7 mouse cellular contexts compared by ENCODE assay signal in genomic region chr17:25808789-25809605, GRCm38 (mm10). TPM values are rescaled to one million over a fixed set of nuclear protein-coding genes. Genes with fewer than 3 reads are reported as not detected.
DNase-seq lines count a peak whose midpoint lies in the region; ATAC-seq lines count a peak whose summit lies in the region.

TSS of gene Fbxl16 (plus strand) at chr17:25809085.

- no peak within 1 kb of the TSS; the same call in 1 of the 2 replicates for H3K27ac ChIP-seq in intestine, embryonic 16.5 days (ENCODE audit: low read length)
- peak within 1 kb of the TSS; percentile 95 for H3K27ac ChIP-seq in midbrain, embryonic 10.5 days (replicated peaks)
- no peak within 1 kb of the TSS for H3K27ac ChIP-seq in stomach, embryonic 16.5 days (ENCODE audit: low read length)

- H3K36me3 ChIP-seq in intestine, embryonic 16.5 days (ENCODE audit: control insufficient read depth, insufficient read depth, low read length): no peaks in the 10 kb centered on the region
- no peaks in the 10 kb centered on the region for H3K36me3 ChIP-seq in midbrain, embryonic 10.5 days
- no peaks in the 10 kb centered on the region for H3K36me3 ChIP-seq in stomach, embryonic 16.5 days (ENCODE audit: control insufficient read depth, insufficient read depth, low read length)

- WGBS in intestine, embryonic 16.5 days: under 1% methylated on average over 97 of the region's 100 CpGs
- WGBS in midbrain, embryonic 10.5 days: under 1% methylated on average over 98 of the region's 100 CpGs
- under 1% methylated on average over 84 of the region's 100 CpGs for WGBS in stomach, embryonic 16.5 days

- peak within 1 kb of the TSS; percentile 71 for H3K4me3 ChIP-seq in intestine, embryonic 16.5 days (ENCODE audit: low read length)
- H3K4me3 ChIP-seq in midbrain, embryonic 10.5 days: peak within 1 kb of the TSS; percentile 84
- peak within 1 kb of the TSS; percentile 68 for H3K4me3 ChIP-seq in stomach, embryonic 16.5 days (replicated peaks; ENCODE audit: low read length)

- H3K4me2 ChIP-seq in intestine, embryonic 16.5 days (ENCODE audit: low read depth, low read length): peak within 1 kb of the TSS; percentile 96
- peak within 1 kb of the TSS; percentile 96 for H3K4me2 ChIP-seq in stomach, embryonic 16.5 days (ENCODE audit: low read depth, low read length)

- no peaks in the 10 kb centered on the region for H3K9me3 ChIP-seq in intestine, embryonic 16.5 days (ENCODE audit: control insufficient read depth, low read length)
- H3K9me3 ChIP-seq in midbrain, embryonic 10.5 days (replicated peaks): no peaks in the 10 kb centered on the region
- no peaks in the 10 kb centered on the region for H3K9me3 ChIP-seq in stomach, embryonic 16.5 days (replicated peaks; ENCODE audit: control insufficient read depth, low read length)

- intact Hi-C loops in left cerebral cortex, postnatal 25 days (cut with DNase I): loop anchor here (5.0 kb wide), 1 partner anchor 252 kb away; no protein-coding TSS in a partner anchor

- H3K4me1 ChIP-seq in intestine, embryonic 16.5 days (ENCODE audit: control insufficient read depth, insufficient read depth, low read length): peaks cover 11% of the 10 kb centered on the region
- H3K4me1 ChIP-seq in midbrain, embryonic 10.5 days: peaks cover 49% of the 10 kb centered on the region
- H3K4me1 ChIP-seq in stomach, embryonic 16.5 days (ENCODE audit: control insufficient read depth, insufficient read depth, low read length): 0 out of 2 replicates have a peak, but pooled peaks cover 2% of the 10 kb centered on the region

- peaks cover 22% of the 10 kb centered on the region for H3K27me3 ChIP-seq in intestine, embryonic 16.5 days (replicated peaks; ENCODE audit: control insufficient read depth, insufficient read depth, low read length)
- peaks cover 62% of the 10 kb centered on the region for H3K27me3 ChIP-seq in midbrain, embryonic 10.5 days (ENCODE audit: low read depth, poor library complexity, severe bottlenecking)
- H3K27me3 ChIP-seq in stomach, embryonic 16.5 days (ENCODE audit: control insufficient read depth, insufficient read depth, low read length): peaks cover 27% of the 10 kb centered on the region

- DNase-seq in adrenal gland, postnatal 10 days: peak; percentile 87
- DNase-seq in cerebellum, postnatal 14 days: peak; percentile 96 to 97
- peak; percentile 54 for DNase-seq in gastrocnemius, postnatal 10 days
- peak; percentile 92 to 95 for DNase-seq in left cerebral cortex, postnatal 25 days (ENCODE audit: low spot score in 2 of 2)
- peak; percentile 86 for DNase-seq in midbrain, embryonic 10.5 days (ENCODE audit: low spot score)

- peak; percentile 83 for ATAC-seq in intestine, embryonic 16.5 days
- ATAC-seq in stomach, embryonic 16.5 days (ENCODE audit: insufficient read depth, low FRiP score): peak; percentile 88

- peak within 1 kb of the TSS; percentile 64 for H3K9ac ChIP-seq in intestine, embryonic 16.5 days (ENCODE audit: low read depth, low read length)
- peak within 1 kb of the TSS; percentile 79 for H3K9ac ChIP-seq in stomach, embryonic 16.5 days (ENCODE audit: low read length)

RNA-seq across cellular contexts. Expression of gene Fbxl16, which starts in this region (rescaled TPM):
- total RNA-seq in adrenal gland, postnatal 10 days (2021): 10 to 100 TPM; 11.6 to 14.5 TPM
- 1 to 10 TPM; 2.1 to 2.3 TPM for total RNA-seq in gastrocnemius, postnatal 10 days (2021)
- polyA plus RNA-seq in intestine, embryonic 16.5 days (2015; fragmentation: Nextera tagmentation; extraction: Ambion mirVana): 2.2 and 2.4 TPM in 2 replicates
- total RNA-seq in left cerebral cortex, postnatal 25 days (2021): 100 to 1,000 TPM; 648 to 673 TPM
- polyA plus RNA-seq in midbrain, embryonic 10.5 days (2016; fragmentation: Nextera tagmentation; extraction: Ambion mirVana): 9.3 and 12.4 TPM in 2 replicates
- 2.6 and 2.8 TPM in 2 replicates for polyA plus RNA-seq in stomach, embryonic 16.5 days (2015; fragmentation: Nextera tagmentation; extraction: Ambion mirVana)

Comparison
In these comparisons a context has a peak if more than half of its experiments do, and no peak if none do; other contexts are left out.
1. RNA of gene Fbxl16 (total RNA-seq): 648 to 673 TPM in left cerebral cortex, postnatal 25 days; 11.6 to 14.5 TPM in adrenal gland, postnatal 10 days and 2.1 to 2.3 TPM in gastrocnemius, postnatal 10 days; every median in the first group is over 10 times any median in the second.
2. Peak in every context shown above with its lines, with median percentiles within 50 percentile points of each other: DNase-seq and H3K4me3 ChIP-seq.